Mouse (Mus musculus) stomach, postnatal 0 days (tissue): ENCODE data around the gene Foxl1. TPM values are rescaled to one million over a fixed set of nuclear protein-coding genes. Genes with fewer than 3 reads are reported as not detected.
A peak's percentile ranks its signal among the peaks of the same experiment; 100 is the strongest.

Experiments used
- ATAC-seq: fragments of 200-750 bp; cut with Nextera tagmentation; 2 replicates; pipeline ENCODE4 v1.8.0; 2017; ENCODE audit not compliant: low FRiP score, low TSS enrichment
- DNase-seq: peaks from one replicate; pipeline ENCODE4 v3.0.0-alpha.2; 2016; ENCODE audit warnings: low spot score
- H3K27ac ChIP-seq: fragments of 300-500 bp; sonication (generic); replicated peaks from 2 replicates; pipeline ENCODE4 v1.5.1; 2014; ENCODE audit warnings: mild to moderate bottlenecking, control low read depth
- H3K27me3 ChIP-seq: fragments of 300-500 bp; sonication (generic); 2 replicates; pipeline ENCODE4 v1.6.1; 2014; ENCODE audit warnings: low read length; ENCODE audit not compliant: control insufficient read depth, insufficient read depth
- H3K36me3 ChIP-seq: fragments of 300-500 bp; sonication (generic); 2 replicates; pipeline ENCODE4 v1.6.1; 2014; ENCODE audit warnings: low read length, mixed read lengths; ENCODE audit not compliant: control insufficient read depth, insufficient read depth
- H3K4me1 ChIP-seq: fragments of 300-500 bp; sonication (generic); replicated peaks from 2 replicates; pipeline ENCODE4 v1.6.1; 2014; ENCODE audit warnings: antibody characterized with exemption; ENCODE audit not compliant: control insufficient read depth, insufficient read depth
- H3K4me2 ChIP-seq: fragments of 300-500 bp; sonication (generic); replicated peaks from 2 replicates; pipeline ENCODE4 v1.6.1; 2014; ENCODE audit warnings: low read depth, mild to moderate bottlenecking, control low read depth, moderate library complexity
- H3K4me3 ChIP-seq: fragments of 300-500 bp; sonication (generic); 2 replicates; pipeline ENCODE4 v1.5.1; 2014; ENCODE audit warnings: low read depth, low read length, control low read depth
- H3K9ac ChIP-seq: fragments of 300-500 bp; sonication (generic); 2 replicates; pipeline ENCODE4 v1.6.1; 2014; ENCODE audit warnings: mild to moderate bottlenecking, low read length, control low read depth, mixed read lengths
- H3K9me3 ChIP-seq: fragments of 300-500 bp; sonication (generic); 2 replicates; pipeline ENCODE4 v1.6.1; 2016; ENCODE audit warnings: low read length; ENCODE audit not compliant: control insufficient read depth
- CTCF ChIP-seq: IDR thresholded peaks from 2 replicates; pipeline ENCODE4 v1.5.1; 2016; ENCODE audit warnings: antibody characterized with exemption, low read depth, mild to moderate bottlenecking, moderate library complexity
- EP300 ChIP-seq: optimal IDR thresholded peaks from 2 replicates; pipeline ENCODE3; 2016; ENCODE audit warnings: antibody characterized with exemption
- WGBS: fragments of 180-500 bp; shearing (Covaris S2); extraction: QIAGEN DNeasy Blood & Tissue Kit; methylation state at CpG from one replicate; pipeline ENCODE4 v1.1.7; 2014; 5-methylcytosine and 5-hydroxymethylcytosine counted together
- polyA plus RNA-seq: library from polyadenylated mRNA; unstranded; fragments of >200 nt; fragmentation: Nextera tagmentation; extraction: Ambion mirVana; gene quantifications from 2 replicates; pipeline ENCODE4 v1.2.1, GENCODE M21; 2015

Foxl1 gene
- polyA plus RNA-seq, 1 experiment from 2014 or later: 2.8 TPM

DNA sequence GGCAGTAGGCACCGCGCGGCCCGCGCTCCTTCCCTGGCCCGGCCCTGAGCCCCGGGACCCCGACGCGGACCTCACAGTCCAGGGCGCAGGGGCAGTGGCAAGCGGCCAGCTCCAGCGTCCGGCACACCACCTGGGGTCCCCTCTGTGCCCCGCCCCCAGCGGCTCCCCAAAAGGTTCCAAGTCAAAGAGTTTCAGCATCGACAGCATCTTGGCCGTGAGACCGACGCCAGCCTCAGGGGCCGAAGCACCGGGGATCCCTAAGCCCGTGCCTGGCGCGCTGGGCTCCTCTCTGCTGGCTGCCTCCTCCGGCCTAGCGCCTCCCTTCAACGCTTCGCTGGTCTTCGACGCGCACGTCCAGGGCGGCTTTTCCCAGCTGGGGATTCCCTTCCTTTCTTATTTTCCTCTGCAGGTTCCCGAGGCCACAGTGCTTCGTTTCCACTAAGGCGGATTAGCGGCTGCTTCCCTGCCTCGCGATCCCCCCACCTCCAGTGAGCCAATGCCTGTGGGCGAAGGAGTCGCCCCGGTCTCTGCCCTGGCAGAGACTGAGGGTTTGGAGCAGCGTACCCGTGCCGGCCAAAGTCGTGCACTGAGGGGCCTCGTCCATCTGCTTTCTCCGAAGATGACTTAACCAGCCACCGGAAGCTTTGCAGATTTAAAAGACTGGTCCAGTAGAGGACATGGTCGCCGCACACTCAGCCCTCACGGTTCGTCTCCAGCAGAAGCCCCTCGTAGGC lies 958 bp downstream of the Foxl1 start:
- Histone ChIP-seq H3K27ac (peak overlapping the region; percentile 56), H3K4me1 (0 out of 2 replicates have a peak, but pooled peaks cover 4% of the 10 kb centered on the region), H3K9ac (peak overlapping the region; percentile 54), H3K27me3 (peaks cover 13% of the 10 kb centered on the region), H3K4me2 (peak overlapping the region; percentile 48), H3K9me3 (no peaks in the 10 kb centered on the region), H3K4me3 (peak overlapping the region; percentile 39), H3K36me3 (no peaks in the 10 kb centered on the region)
- no peak for TF ChIP-seq CTCF
- TF ChIP-seq EP300: no peak
- 10% methylated on average over 51 of the region's 55 CpGs for WGBS
- ATAC-seq: no peak
- no peak for DNase-seq

- Histone ChIP-seq H3K4me2 (peak overlapping the region; percentile 48), H3K4me3 (peak overlapping the region; percentile 39), H3K27ac (no peak overlapping the region), H3K36me3 (no peaks in the 10 kb centered on the region), H3K4me1 (0 out of 2 replicates have a peak, but pooled peaks cover 4% of the 10 kb centered on the region), H3K9me3 (no peaks in the 10 kb centered on the region), H3K9ac (no peak overlapping the region), H3K27me3 (peaks cover 11% of the 10 kb centered on the region)
- DNase-seq: no peak
- no peak for ATAC-seq
- TF ChIP-seq EP300 (no peak), CTCF (no peak)
- 37% methylated on average over 16 of the region's 16 CpGs for WGBS
These were observed 1.7 kb downstream of the Foxl1 start for GRCm38 (mm10) chr8:121129265-121129940.

GRCm38 (mm10) chr8:121130522-121130921 lies 2.8 kb downstream of the Foxl1 start:
- Histone ChIP-seq H3K9ac (no peak overlapping the region), H3K27ac (no peak overlapping the region), H3K9me3 (no peaks in the 10 kb centered on the region), H3K4me3 (no peak overlapping the region; the same call in 1 of the 2 replicates), H3K4me1 (0 out of 2 replicates have a peak, but pooled peaks cover 4% of the 10 kb centered on the region), H3K27me3 (peaks cover 11% of the 10 kb centered on the region; the same call in 1 of the 2 replicates), H3K36me3 (no peaks in the 10 kb centered on the region), H3K4me2 (peak overlapping the region; percentile 31; the same call in 1 of the 2 replicates)
- DNase-seq (peak; percentile 41), ATAC-seq (no peak)
- 33% methylated on average over 5 of the region's 5 CpGs for WGBS
- TF ChIP-seq CTCF (peak; percentile 70), EP300 (no peak)

DNA sequence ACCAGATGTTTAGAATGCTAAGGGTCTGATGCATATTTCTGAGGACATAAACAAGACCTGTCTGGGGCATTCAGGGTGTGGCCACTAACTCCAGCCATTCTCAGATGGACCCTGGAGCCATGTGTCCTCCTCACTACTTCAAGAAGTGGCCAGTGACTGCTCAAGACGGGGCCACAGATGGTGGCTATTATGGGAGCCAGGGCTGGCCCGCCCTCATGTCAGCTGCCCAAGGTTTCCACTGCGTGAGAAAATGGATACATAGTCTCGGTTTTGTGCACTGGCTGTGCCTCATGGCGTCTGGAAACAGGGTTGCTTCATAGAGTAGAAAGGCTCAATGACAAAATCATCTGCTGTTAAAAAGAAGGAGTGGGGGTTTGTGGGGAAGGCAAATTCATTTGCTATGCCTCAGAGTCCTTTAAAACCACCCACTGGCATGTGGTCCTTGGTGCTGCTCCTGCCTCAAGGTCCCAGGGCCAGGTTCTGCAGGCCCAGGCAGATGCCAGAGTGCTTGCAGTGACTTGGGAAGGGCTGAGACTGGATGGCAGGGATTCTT lies 5.3 kb downstream of the Foxl1 start:
- Histone ChIP-seq H3K9me3 (no peaks in the 10 kb centered on the region), H3K4me2 (no peak overlapping the region), H3K4me3 (no peak overlapping the region), H3K27ac (no peak overlapping the region), H3K9ac (no peak overlapping the region), H3K4me1 (no peaks in the 10 kb centered on the region), H3K36me3 (no peaks in the 10 kb centered on the region), H3K27me3 (peaks cover 8% of the 10 kb centered on the region; the same call in 1 of the 2 replicates)
- 75% methylated on average over 5 of the region's 5 CpGs for WGBS
- TF ChIP-seq EP300: no peak
- TF ChIP-seq CTCF: no peak
- DNase-seq (no peak), ATAC-seq (no peak)

DNA sequence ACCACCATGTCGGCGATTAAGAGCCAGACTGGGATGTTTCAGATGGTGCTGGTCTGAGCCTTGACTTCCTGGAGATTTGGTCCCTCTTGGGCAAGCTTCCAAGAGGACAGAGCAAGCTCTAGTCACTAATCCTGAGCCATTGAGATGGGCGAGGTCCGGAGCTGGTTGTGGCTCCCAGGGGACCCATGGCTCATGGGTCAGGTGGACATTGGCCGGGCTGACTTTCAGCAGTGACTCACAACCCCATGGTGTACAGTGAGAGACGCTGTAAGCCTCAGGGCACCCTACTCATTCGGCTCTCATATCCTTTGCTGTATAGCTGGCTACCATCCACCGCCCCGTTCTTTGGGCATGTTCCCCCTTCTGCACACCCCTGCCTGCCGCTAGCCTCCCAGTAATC lies 6.4 kb downstream of the Foxl1 start:
- WGBS: 82% methylated on average over 10 of the region's 10 CpGs
- no peak for TF ChIP-seq CTCF
- no peak for TF ChIP-seq EP300
- Histone ChIP-seq H3K4me1 (no peaks in the 10 kb centered on the region), H3K4me2 (no peak overlapping the region), H3K4me3 (no peak overlapping the region), H3K27me3 (peaks cover 3% of the 10 kb centered on the region; the same call in 1 of the 2 replicates), H3K9ac (no peak overlapping the region), H3K27ac (no peak overlapping the region), H3K9me3 (no peaks in the 10 kb centered on the region), H3K36me3 (no peaks in the 10 kb centered on the region)
- ATAC-seq: peak; percentile 31; the same call in 1 of the 2 replicates
- DNase-seq: no peak

DNA sequence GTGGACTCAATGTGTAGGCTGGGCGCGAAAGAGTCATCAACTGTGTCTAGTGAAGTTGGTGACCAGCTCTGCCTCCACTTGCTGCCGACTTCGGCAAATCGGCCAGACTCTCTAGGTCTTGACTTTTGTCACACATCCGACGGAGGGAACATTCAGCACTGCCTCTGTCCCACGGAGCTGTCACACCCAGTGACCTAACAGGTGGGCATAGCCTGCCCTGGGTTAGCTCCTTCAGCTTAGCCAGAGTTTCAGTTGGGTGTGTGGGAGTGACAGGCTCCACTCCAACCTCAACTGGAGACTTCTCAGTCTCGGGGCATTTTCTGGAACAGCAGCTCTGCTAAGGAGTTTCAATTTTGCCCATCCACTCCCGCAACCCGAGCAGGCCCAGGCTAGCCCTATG lies 6.8 kb downstream of the Foxl1 start:
- no peaks in the 10 kb centered on the region for H3K9me3 ChIP-seq
- H3K27me3 ChIP-seq: no peaks in the 10 kb centered on the region
- H3K4me1 ChIP-seq: no peaks in the 10 kb centered on the region
- H3K36me3 ChIP-seq: no peaks in the 10 kb centered on the region
- no peak overlapping the region for H3K27ac ChIP-seq
- no peak overlapping the region for H3K9ac ChIP-seq
- no peak overlapping the region for H3K4me2 ChIP-seq
- no peak; the same call in 1 of the 2 replicates for ATAC-seq
- WGBS: 87% methylated on average over 11 of the region's 11 CpGs
- H3K4me3 ChIP-seq: no peak overlapping the region
- TF ChIP-seq CTCF (no peak), EP300 (no peak)
- DNase-seq: no peak
